Mouse (Mus musculus) liver (tissue): ENCODE data around the gene Unc93a.
"Not testable (repeated sequence)": the region's sequence is repeated elsewhere in the genome, so short reads cannot be mapped to it uniquely, and the experiment has no call there.

ENCODE experiments used
- DNase-seq: peaks from one replicate; pipeline ENCODE4 v3.0.0-alpha.2; 2020; ENCODE audit warnings: mixed read lengths

Gene Unc93a

DNA sequence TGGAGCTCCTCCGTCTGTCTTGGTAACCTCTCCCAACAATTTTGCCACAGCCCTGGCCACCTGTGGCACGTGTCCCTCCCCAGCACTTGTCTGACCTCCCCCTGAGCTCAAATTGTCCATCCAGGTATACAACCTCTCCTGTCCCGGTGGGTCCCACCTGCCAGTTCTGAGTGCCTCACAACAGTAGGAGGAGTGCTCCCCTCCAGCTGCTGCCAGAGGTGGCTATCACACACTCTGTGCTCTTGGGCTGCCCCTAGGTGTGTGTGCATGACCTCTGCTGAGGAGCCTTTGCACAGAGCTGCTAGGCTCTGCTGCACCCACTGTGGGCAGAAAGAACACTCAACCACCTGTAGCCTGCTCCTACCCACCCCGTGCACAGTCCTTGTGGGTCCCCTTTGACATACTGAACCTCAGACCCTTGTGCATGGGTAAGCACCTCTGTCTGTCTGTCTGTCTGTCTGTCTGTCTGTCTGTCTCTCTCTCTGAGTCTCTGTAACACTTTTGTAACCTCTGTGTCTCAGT, 63.7 kb downstream of the Unc93a start:
- not testable (repeated sequence) for DNase-seq

GRCm38 (mm10) chr17:13062882-13063281, 68.7 kb downstream of the Unc93a start:
- DNase-seq: not testable (repeated sequence)

- DNase-seq: not testable (repeated sequence)
Measured at GRCm38 (mm10) chr17:13060804-13061203, 70.8 kb downstream of the Unc93a start, which contains the start of gene Tcp10b. TSS of gene Tcp10b (plus strand) at chr17:13061104.
